Comparison of ENCODE assay signal across 9 mouse cellular contexts in the genomic region with DNA sequence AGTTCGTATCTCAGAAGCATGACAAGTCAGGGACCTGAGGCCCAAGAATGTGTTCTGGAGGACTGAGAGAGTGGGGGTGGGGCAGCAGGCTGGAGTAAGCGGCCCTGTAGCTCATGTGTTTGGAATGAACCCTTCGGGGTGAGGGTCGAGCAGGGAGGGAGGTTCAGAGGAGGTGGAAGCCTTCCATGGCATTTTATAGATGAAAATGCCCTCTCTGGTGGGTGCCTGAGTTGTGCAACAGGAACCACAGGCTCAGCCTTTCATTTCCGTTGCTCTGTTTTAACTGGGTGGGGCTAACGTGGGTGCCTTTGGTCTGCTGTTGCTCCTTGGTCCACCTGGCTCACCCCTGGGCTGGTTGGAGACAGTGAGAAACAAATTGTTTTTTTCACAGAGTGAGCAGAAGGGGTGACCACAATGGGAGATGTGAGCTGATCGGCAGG. TPM values are rescaled to one million over a fixed set of nuclear protein-coding genes. Genes with fewer than 3 reads are reported as not detected.
DNase-seq lines count a peak whose midpoint lies in the region.
"Had no signal": no experiment of that assay in that cellular context is flagged by ENCODE, and none has a peak within 500 bp of the region (broad histone marks: within the 10 kb centered on the region; RNA-seq: fewer than 3 reads in every experiment).

No protein-coding gene starts in this region.

- intact Hi-C loops in heart, postnatal 25 days (cut with DNase I) = no loop called here

- peak; percentile 96 for DNase-seq in heart, adult 11 months
- no peak for DNase-seq in heart, postnatal 25 days (ENCODE audit: low spot score)
- peak; percentile 73 for DNase-seq in 416B (ENCODE audit: low read depth)
- DNase-seq in fibroblast of lung, adult 2 months (ENCODE audit: low read depth) = peak; percentile 13
- peak; percentile 81 for DNase-seq in naive thymus-derived CD4-positive, alpha-beta T cell, adult 2 months (ENCODE audit: low read depth)
- DNase-seq in layer of hippocampus, postnatal 25 days (ENCODE audit: extremely low spot score in 1 of 2, low spot score in 1 of 2) = no peak
- DNase-seq in urinary bladder, adult 18-20 months (ENCODE audit: low spot score in 2 of 2) = no peak
- no peak for DNase-seq in cerebellum, postnatal 10 days
- DNase-seq: kidney, adult 8-10 months had no signal

RNA-seq across cellular contexts. Expression of gene Rcsd1, which starts 9.2 kb away (rescaled TPM):
- 10 to 100 TPM; 79.6 to 81.5 TPM for total RNA-seq in heart, postnatal 25 days (2021)
- total RNA-seq in layer of hippocampus, postnatal 25 days (2021) = 1 to 10 TPM; 4.3 to 4.8 TPM

Comparison
In these comparisons a context has a peak if more than half of its experiments do, and no peak if none do; other contexts are left out.
1. DNase-seq: peak in heart, adult 11 months (single experiment), 416B (single experiment), fibroblast of lung, adult 2 months (single experiment) and naive thymus-derived CD4-positive, alpha-beta T cell, adult 2 months (single experiment); none in heart, postnatal 25 days (single experiment), layer of hippocampus, postnatal 25 days (0 of 2), urinary bladder, adult 18-20 months (0 of 2) and cerebellum, postnatal 10 days (0 of 2).
2. RNA of gene Rcsd1, which starts 9.2 kb away (total RNA-seq): 79.6 to 81.5 TPM in heart, postnatal 25 days; 4.3 to 4.8 TPM in layer of hippocampus, postnatal 25 days; every median in the first group is over 10 times any median in the second.